Mouse (Mus musculus): Measurements from ENCODE around the gene Micall1.
A peak's percentile ranks its signal among the peaks of the same experiment; 100 is the strongest.

Gene Micall1

DNA sequence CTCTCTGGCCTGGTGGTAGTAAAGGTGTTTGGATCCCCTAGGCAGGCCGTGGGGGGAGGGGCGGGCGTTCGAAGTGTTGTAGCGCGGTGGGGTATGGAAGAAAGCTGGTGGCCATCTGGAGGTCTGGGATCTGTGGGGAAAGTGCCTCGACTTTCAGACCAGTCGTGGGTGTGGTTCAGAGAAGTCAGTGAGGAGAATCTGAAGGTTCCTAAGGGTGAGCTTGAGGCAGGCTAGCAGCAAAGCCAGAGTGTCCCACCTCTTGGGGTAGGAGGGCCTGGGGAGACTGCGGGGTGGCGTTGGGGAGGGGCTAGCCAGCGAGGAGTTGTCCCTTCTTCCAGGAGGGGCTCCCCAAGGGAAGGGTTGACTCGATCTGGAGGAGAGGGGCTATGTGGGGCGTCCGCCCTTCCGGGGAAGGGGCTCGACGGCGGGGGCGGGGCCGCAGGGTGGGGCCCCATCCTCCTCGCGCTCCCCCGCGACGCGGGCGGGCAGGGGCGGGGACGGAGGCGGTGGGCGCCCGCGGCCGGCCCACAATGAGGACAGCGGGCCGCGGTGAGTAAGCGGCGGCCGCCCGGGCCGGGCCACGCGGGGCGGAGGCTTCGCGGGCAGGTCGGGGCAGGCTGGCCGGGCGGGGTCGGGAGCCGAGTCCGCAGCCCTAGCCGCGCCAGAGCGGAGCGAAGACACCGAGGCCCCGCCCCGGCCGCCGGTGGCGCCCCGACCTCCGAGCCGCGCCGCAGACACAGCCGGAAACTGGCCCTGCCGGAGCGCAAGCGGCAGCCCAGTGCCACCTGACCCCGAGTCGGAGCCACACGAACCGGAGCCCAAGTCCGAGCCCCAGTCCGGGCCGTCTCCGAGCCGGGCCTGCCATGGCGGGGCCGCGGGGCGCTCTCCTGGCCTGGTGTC, at the start of gene Micall1:
Gene Micall1, plus strand, starts transcription at position 478 of the 900 bp plus-strand sequence.
- peak; percentile 73 for DNase-seq (ENCODE audit: low spot score)

DNA sequence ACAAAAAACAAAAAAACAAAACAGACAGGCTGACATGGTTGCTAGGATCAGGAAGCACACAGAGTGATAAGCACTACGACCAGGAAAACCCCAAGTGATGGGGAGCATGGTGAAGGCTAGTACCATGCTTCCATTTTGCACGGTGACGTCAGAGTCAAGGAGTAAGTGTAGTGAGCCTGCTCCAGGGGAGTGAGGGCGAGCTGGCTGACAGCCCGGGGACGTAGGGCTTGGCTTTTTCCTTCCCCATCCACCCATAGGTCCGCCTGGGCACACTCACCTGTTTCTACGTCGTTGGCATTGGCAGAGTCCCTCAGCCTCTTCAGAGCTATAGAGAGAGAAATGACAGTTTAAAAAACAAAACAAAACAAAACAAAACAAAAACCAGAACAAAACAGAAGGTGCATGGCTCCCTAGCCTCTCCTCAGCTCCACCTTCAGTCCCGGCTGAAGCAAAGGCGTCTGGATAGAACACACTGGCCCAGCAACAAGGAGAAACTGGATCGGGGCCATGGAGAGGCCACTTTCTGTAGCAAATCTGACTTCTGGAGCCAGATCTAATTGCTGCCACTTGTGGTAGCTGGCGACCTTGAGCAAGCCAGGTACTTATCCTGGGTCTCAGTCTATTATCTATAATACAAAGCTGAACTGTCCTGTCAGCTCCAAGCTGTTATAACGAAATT, 47.7 kb upstream of the Micall1 start:
- DNase-seq (ENCODE audit: low spot score): peak; percentile 23

- DNase-seq (ENCODE audit: low spot score): peak; percentile 99
Observed at GRCm38 (mm10) chr15:79062376-79063159, 46.1 kb upstream of the Micall1 start, which contains the start of gene Ankrd54. Ankrd54 (minus strand) TSS chr15:79062893.

GRCm38 (mm10) chr15:79063160-79063740, 45.4 kb upstream of the Micall1 start:
- no peak for DNase-seq (ENCODE audit: low spot score)

- no peak for DNase-seq (ENCODE audit: low spot score)
Observed at GRCm38 (mm10) chr15:79065086-79065770, 43.5 kb upstream of the Micall1 start.

DNA sequence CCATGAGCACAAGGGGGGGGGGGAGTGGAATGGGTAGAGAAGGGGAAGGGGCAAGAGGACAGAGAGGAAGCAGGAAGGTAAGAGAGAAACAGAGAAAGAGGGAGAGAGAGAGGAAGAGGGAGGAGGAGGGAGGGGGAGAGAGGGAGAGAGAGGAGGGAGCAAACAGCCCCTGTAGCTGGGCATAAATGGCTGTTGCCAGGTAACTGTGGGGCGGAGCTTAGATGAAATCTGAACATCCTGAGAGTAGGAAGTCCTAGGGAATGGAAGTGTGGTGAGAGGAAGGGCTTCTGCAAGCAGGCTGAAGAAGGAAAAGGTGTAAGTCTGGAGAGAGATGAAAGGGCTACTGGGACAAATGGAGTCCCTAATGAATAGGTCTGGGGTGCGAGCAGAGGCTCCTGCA, 42.4 kb upstream of the Micall1 start:
- DNase-seq (ENCODE audit: low spot score): no peak

DNA sequence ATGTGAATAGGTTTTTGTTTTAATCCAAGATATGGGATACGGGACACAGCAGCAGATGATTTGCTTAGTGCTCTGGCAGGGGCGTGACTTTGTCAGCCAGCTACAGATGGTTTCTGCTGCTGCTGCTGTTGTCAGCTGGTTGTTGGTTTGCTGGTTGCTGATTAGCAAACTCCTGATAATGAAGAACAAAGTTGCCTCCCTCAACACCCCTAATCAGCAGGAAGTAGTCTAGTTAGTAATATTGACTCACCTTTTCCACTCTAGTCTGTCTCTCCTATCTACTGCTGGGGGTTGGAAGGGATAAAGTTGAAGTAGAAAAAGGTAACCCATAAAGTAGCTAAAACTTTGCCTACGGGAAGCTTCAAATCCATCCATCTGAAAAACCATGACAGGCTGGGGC, 41.1 kb upstream of the Micall1 start:
- no peak for DNase-seq (ENCODE audit: low spot score)

DNA sequence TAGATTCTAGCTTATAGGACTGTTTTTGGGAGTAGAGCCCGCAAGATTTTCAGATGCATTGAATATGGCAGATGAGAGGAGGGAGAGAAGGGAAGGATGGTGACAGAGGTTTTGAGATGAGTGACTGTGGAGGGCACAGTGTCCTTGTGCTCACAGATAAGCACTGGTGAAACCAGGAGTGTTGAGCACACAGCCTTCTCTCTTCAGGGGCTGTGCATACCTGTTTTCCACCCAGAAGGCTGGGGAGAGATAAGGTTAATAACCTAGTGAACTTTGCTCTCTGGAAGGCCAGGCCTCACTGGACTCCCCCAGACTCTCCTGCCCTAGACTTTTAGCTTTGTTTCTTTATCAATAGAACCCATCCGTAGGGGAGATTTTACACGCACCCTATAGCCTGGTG, 40.3 kb upstream of the Micall1 start:
- no peak for DNase-seq (ENCODE audit: low spot score)

GRCm38 (mm10) chr15:79071117-79072039, 37.3 kb upstream of the Micall1 start:
- DNase-seq (ENCODE audit: low spot score): peak; percentile 74

DNA sequence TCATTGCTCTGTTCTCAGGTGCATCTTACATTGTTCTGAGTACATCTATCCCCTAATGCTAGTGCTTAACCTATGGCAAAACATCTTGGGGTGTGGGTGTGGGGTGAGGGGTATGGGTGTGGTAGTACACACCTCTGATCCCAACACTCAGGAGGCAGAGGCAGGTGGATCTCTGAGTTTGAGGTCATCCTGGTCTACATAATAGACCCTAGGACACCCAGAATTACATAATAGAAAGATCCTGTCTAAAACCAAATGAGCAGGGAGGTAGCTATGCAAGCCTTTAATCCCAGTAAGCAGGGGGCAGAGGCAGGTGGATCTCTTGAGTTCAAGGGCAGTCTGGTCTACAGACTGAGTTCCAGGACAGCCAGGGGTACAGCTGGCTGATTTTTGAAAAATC, 34.9 kb upstream of the Micall1 start:
- no peak for DNase-seq (ENCODE audit: low spot score)

DNA sequence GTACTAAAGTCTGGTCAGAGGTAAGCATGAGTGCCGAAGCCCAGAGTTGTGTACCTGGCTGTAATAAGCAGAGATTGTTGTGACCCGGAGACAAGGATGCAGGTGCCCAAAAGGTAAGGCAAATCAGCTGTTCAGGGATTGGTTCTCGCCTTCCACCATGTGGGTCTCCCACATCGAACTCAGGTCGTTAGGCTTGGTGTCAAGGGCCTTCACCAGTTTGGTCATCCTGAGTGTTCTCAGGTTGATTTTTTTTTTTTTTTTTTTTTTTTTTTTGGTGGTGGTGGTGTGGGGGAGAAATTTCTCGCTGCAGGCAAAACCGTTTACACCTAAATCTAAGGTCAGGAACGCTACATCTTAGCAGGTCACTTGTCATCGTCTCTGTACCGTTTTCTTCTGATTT, 34.3 kb upstream of the Micall1 start:
- no peak for DNase-seq (ENCODE audit: low spot score)

- peak; percentile 83 for DNase-seq (ENCODE audit: low spot score)
Observed at GRCm38 (mm10) chr15:79074913-79075532, 33.7 kb upstream of the Micall1 start, which contains the start of gene Eif3l. Eif3l (plus strand) TSS chr15:79075179.

DNA sequence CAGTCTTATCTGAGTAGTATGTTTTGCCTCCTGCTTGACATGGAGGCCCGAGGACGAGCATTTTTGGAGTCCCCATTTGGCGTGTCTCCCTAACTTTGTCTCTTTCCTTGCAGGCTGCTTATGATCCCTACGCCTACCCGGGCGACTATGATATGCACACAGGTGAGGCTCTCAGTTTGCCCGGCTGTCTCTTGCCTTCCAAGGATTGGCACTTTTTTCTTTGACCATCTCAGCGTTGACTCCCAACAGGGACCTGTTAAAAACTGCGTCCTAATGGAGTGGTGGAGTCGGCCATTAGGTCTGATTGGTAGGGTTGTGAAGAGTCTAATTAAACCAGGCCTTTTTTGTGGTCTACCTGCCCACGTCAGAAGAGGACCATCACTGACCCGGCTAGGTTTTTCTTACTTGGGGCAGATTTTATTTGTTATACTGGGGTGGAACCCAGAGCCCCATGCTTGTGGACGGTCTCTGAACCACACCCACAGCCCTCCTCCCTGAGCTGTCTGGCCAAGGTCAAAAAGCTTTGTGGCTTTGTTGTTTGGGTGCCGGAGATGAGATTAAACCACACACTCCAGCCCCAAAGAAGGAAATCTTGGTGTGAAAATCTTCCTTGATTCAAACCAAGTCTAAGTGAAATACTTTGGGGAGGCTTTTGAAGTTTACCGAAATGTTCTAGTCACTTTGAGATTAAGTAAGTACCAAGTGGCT, 32.9 kb upstream of the Micall1 start:
- DNase-seq (ENCODE audit: low spot score): no peak

DNA sequence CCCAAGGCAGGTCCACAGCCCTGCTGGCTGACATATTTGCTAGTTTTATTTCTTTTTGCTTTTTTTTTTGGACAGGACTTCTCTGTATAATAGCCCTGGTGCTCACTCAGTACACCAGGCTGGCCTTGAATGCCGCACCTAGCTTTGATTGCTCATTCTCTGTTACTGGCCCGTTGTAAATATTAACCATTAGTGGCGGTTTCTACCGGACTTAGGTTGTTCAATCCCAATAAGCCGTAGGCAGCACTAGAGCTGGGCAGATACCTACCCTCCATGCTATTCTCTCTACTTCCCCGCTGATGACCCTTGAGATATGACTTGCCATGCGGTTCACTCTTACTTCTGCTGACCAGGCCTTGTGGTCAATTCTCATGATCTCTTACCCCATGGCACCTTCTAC, 29.1 kb upstream of the Micall1 start:
- no peak for DNase-seq (ENCODE audit: low spot score)

DNA sequence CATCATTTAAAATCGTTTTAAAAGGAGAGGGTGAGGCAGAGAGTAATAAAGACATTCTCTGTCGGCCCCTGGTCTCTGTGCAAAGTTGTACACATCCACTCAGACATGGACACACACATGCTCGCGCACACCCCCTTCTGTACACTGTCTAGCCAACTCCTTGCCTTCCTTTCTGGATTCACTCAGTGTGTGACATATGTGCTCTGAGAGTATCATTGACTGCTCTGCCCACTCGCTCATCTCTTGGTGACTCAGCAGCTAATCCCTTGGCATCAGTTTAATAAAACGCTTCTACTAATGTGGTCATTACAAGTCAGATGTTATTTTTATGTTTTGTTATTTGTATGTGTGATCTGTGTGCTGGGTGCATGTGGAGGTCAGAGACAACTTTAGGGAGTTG, 16.4 kb upstream of the Micall1 start:
- DNase-seq (ENCODE audit: low spot score): no peak

GRCm38 (mm10) chr15:79093083-79093839, 15.4 kb upstream of the Micall1 start:
- peak; percentile 47 for DNase-seq (ENCODE audit: low spot score)

- no peak for DNase-seq (ENCODE audit: low spot score)
Observed at GRCm38 (mm10) chr15:79095483-79095882, 13.2 kb upstream of the Micall1 start.

DNA sequence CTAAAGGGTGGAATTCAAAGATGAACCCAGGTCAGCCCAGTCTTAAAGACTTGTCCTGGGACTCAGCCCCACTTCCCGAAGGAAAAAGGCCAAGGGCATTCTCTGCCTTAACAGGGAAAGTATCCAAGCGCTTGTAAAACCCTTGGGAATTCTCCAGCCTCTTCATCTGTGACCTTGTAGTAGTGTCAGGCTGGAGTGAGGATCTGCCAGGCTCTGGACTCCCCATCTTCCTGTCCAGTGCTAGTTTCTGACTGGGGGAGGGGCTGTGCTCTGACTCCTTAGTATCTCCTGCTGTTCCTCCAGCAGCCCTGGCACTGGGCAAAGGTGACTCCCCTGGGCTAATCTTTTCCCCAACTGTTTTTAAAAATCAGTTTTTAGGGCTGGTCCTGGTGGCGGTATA, 12.1 kb upstream of the Micall1 start:
- DNase-seq (ENCODE audit: low spot score): peak; percentile 58
